Mouse (Mus musculus): ENCODE results near the gene Prmt7. TPM values are rescaled to one million over a fixed set of nuclear protein-coding genes. Genes with fewer than 3 reads are reported as not detected.

The Prmt7 gene
- total and polyA plus RNA-seq, 2 experiments, result 9.9 to 12.0 TPM

DNA sequence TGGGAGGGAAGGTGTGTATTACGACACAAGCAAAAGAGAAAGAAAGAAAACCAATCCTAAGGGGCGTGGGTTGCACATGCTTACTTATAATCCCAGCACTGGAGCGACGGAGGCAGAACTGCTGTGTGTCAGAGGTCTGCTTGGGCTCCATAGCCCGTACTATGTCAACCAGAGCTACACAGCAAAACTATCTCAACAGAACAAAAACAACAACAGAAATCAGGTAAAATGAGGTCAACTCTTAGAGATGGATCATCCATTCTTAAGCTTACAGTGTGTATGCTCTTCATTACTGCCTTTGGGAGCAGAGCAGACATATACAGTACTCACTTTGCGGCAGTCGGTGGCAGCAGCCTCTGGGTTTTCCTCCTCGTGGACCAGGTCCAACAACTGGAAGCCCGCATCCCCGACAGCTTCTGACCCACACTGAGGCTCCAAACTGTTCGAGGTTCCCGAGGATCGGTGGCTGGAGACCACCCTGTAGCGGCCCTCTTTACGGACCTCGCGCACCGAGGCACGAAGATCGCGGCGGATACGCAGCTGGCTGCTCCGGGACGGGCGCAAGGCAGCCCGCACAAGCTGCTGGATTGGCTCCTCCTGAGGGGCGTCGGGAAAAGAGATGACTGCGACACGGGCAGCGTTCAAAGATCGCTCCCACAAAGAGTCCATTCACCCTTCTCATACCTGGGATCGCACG is 553 bp upstream of the Prmt7 start:
- peaks cover 20% of the 10 kb centered on the region for H3K36me3 ChIP-seq (ENCODE audit: control insufficient read depth, insufficient read depth, low read length)
- under 1% methylated on average over 35 of the region's 35 CpGs for WGBS
- H3K9ac ChIP-seq (ENCODE audit: low read depth, low read length), result peak overlapping the region; percentile 88
- H3K4me1 ChIP-seq (ENCODE audit: control insufficient read depth, insufficient read depth, low read length), result peaks cover 2% of the 10 kb centered on the region; the same call in 1 of the 2 replicates
- H3K79me2 ChIP-seq (ENCODE audit: control insufficient read depth, insufficient read depth, low read length), result no peaks in the 10 kb centered on the region; the same call in 1 of the 2 replicates
- peak overlapping the region; percentile 82 for H3K27ac ChIP-seq (replicated peaks; ENCODE audit: insufficient read depth, low read depth, low read length)
- peak; percentile 66 for DNase-seq (ENCODE audit: extremely low read depth, low read depth, low spot score)
- TF ChIP-seq POLR2A (IDR thresholded peaks at IDR 0.05; ENCODE audit: extremely low read depth, insufficient read depth, low read length) (no peak), CTCF (IDR thresholded peaks at IDR 0.05; ENCODE audit: low read depth, low read length) (no peak)
- peak overlapping the region; percentile 73 for H3K4me3 ChIP-seq (ENCODE audit: insufficient read depth, low read depth, low read length)
- H3K27me3 ChIP-seq (ENCODE audit: control insufficient read depth, insufficient read depth, low read length), result no peaks in the 10 kb centered on the region

DNA sequence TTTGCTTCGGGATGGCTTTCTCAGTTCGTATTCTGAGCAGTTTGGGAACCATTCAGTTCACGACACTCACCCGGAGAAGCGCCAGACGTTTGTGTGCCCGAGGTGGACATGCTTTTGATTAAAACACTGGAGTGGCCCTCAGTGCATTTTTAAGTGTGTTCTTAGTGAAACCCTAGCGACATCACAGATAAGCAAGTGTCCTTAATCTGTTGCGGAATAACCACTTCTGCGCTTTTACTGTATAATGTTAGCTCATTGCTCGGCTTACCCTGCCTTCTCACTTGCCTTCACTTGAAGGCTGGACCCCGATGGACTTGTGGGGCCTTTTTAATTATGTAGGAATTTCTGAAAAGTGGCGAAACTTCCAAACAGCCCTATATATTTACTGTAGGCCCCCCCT is 685 bp downstream of the Prmt7 start:
- no peaks in the 10 kb centered on the region; the same call in 1 of the 2 replicates for H3K79me2 ChIP-seq (ENCODE audit: control insufficient read depth, insufficient read depth, low read length)
- peak overlapping the region; percentile 41 for H3K27ac ChIP-seq (replicated peaks; ENCODE audit: insufficient read depth, low read depth, low read length)

GRCm38 (mm10) chr8:106213959-106214358 is 3.2 kb downstream of the Prmt7 start:
- Histone ChIP-seq H3K4me1 (ENCODE audit: control insufficient read depth, insufficient read depth, low read length) (peaks cover 2% of the 10 kb centered on the region; the same call in 1 of the 2 replicates), H3K27me3 (ENCODE audit: control insufficient read depth, insufficient read depth, low read length) (no peaks in the 10 kb centered on the region), H3K79me2 (ENCODE audit: control insufficient read depth, insufficient read depth, low read length) (no peaks in the 10 kb centered on the region; the same call in 1 of the 2 replicates), H3K27ac (replicated peaks; ENCODE audit: insufficient read depth, low read depth, low read length) (no peak overlapping the region), H3K36me3 (ENCODE audit: control insufficient read depth, insufficient read depth, low read length) (peaks cover 13% of the 10 kb centered on the region), H3K9ac (ENCODE audit: low read depth, low read length) (no peak overlapping the region), H3K4me3 (ENCODE audit: insufficient read depth, low read depth, low read length) (no peak overlapping the region)
- DNase-seq (ENCODE audit: extremely low read depth, low read depth, low spot score), result no peak
- WGBS, result 96% methylated on average over 3 of the region's 3 CpGs
- no peak for TF ChIP-seq POLR2A (IDR thresholded peaks at IDR 0.05; ENCODE audit: extremely low read depth, insufficient read depth, low read length)
- TF ChIP-seq CTCF (IDR thresholded peaks at IDR 0.05; ENCODE audit: low read depth, low read length), result no peak

More for the DNA sequence above, 685 bp downstream of the Prmt7 start:
- Histone ChIP-seq H3K9ac (ENCODE audit: low read depth, low read length) (peak overlapping the region; percentile 71), H3K36me3 (ENCODE audit: control insufficient read depth, insufficient read depth, low read length) (peaks cover 13% of the 10 kb centered on the region; the same call in 1 of the 2 replicates), H3K4me1 (ENCODE audit: control insufficient read depth, insufficient read depth, low read length) (peaks cover 2% of the 10 kb centered on the region; the same call in 1 of the 2 replicates), H3K27me3 (ENCODE audit: control insufficient read depth, insufficient read depth, low read length) (no peaks in the 10 kb centered on the region), H3K4me3 (ENCODE audit: insufficient read depth, low read depth, low read length) (peak overlapping the region; percentile 73)
- no peak for TF ChIP-seq CTCF (IDR thresholded peaks at IDR 0.05; ENCODE audit: low read depth, low read length)
- no peak for TF ChIP-seq POLR2A (IDR thresholded peaks at IDR 0.05; ENCODE audit: extremely low read depth, insufficient read depth, low read length)
- DNase-seq (ENCODE audit: extremely low read depth, low read depth, low spot score), result no peak
- 4% methylated on average over 13 of the region's 13 CpGs for WGBS

DNA sequence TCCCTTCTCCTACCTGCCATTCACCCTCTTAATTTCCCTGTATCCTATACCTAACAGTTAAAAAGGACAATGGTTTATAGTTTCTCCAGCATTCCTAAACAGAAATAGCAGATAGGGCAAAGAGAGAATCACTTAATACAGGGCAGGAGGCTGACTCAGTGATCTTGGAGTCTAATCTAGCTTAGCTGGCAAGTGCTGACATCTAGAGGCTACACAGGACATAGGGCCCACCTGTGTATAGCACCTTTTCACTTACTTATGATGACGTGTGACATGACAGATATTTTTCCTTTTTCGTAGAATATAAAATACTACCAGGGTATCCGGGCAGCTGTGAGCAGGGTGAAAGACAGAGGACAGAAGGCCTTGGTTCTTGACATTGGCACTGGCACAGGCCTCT is 8.9 kb downstream of the Prmt7 start:
- Histone ChIP-seq H3K79me2 (ENCODE audit: control insufficient read depth, insufficient read depth, low read length) (no peaks in the 10 kb centered on the region), H3K9ac (ENCODE audit: low read depth, low read length) (no peak overlapping the region), H3K4me3 (ENCODE audit: insufficient read depth, low read depth, low read length) (no peak overlapping the region), H3K36me3 (ENCODE audit: control insufficient read depth, insufficient read depth, low read length) (peaks cover 35% of the 10 kb centered on the region), H3K4me1 (ENCODE audit: control insufficient read depth, insufficient read depth, low read length) (no peaks in the 10 kb centered on the region), H3K27ac (replicated peaks; ENCODE audit: insufficient read depth, low read depth, low read length) (no peak overlapping the region), H3K27me3 (ENCODE audit: control insufficient read depth, insufficient read depth, low read length) (no peaks in the 10 kb centered on the region)
- no peak for DNase-seq (ENCODE audit: extremely low read depth, low read depth, low spot score)
- WGBS, result 91% methylated on average over 3 of the region's 3 CpGs
- TF ChIP-seq POLR2A (IDR thresholded peaks at IDR 0.05; ENCODE audit: extremely low read depth, insufficient read depth, low read length) (no peak), CTCF (IDR thresholded peaks at IDR 0.05; ENCODE audit: low read depth, low read length) (no peak)

GRCm38 (mm10) chr8:106226589-106226988 is 15.9 kb downstream of the Prmt7 start:
- Histone ChIP-seq H3K9ac (ENCODE audit: low read depth, low read length) (no peak overlapping the region), H3K79me2 (ENCODE audit: control insufficient read depth, insufficient read depth, low read length) (no peaks in the 10 kb centered on the region), H3K4me3 (ENCODE audit: insufficient read depth, low read depth, low read length) (no peak overlapping the region), H3K36me3 (ENCODE audit: control insufficient read depth, insufficient read depth, low read length) (peaks cover 23% of the 10 kb centered on the region), H3K4me1 (ENCODE audit: control insufficient read depth, insufficient read depth, low read length) (no peaks in the 10 kb centered on the region), H3K27ac (replicated peaks; ENCODE audit: insufficient read depth, low read depth, low read length) (no peak overlapping the region), H3K27me3 (ENCODE audit: control insufficient read depth, insufficient read depth, low read length) (no peaks in the 10 kb centered on the region)
- DNase-seq (ENCODE audit: extremely low read depth, low read depth, low spot score), result peak; percentile 30
- TF ChIP-seq CTCF (IDR thresholded peaks at IDR 0.05; ENCODE audit: low read depth, low read length) (peak; percentile 56), POLR2A (IDR thresholded peaks at IDR 0.05; ENCODE audit: extremely low read depth, insufficient read depth, low read length) (no peak)
- 43% methylated on average over 9 of the region's 9 CpGs for WGBS

DNA sequence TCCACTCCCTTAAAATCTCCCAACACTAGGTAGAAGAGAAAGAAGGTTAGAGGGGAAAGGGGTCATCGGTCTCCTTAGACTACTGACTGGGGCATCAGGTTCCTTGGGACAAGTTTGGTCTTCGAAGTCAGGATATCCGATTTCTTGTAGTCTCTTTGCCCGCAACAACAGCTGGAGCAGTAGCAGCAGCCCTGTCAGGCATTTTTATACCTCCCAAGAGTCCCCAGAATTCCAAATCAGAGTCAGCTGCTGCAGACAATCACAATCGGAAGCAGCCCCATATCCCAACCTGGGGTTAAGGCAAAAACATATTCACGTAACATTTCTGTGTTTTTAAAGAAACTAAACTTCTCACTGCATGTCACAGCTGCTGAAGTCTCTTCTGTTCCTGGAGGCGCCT is 20.8 kb downstream of the Prmt7 start:
- WGBS, result 94% methylated on average over 7 of the region's 7 CpGs
- Histone ChIP-seq H3K9ac (ENCODE audit: low read depth, low read length) (no peak overlapping the region), H3K79me2 (ENCODE audit: control insufficient read depth, insufficient read depth, low read length) (no peaks in the 10 kb centered on the region), H3K4me3 (ENCODE audit: insufficient read depth, low read depth, low read length) (no peak overlapping the region), H3K36me3 (ENCODE audit: control insufficient read depth, insufficient read depth, low read length) (peaks cover 12% of the 10 kb centered on the region), H3K27me3 (ENCODE audit: control insufficient read depth, insufficient read depth, low read length) (no peaks in the 10 kb centered on the region), H3K27ac (replicated peaks; ENCODE audit: insufficient read depth, low read depth, low read length) (no peak overlapping the region), H3K4me1 (ENCODE audit: control insufficient read depth, insufficient read depth, low read length) (no peaks in the 10 kb centered on the region)
- no peak for DNase-seq (ENCODE audit: extremely low read depth, low read depth, low spot score)
- no peak for TF ChIP-seq POLR2A (IDR thresholded peaks at IDR 0.05; ENCODE audit: extremely low read depth, insufficient read depth, low read length)
- TF ChIP-seq CTCF (IDR thresholded peaks at IDR 0.05; ENCODE audit: low read depth, low read length), result no peak
